Mouse (Mus musculus) right cerebral cortex, adult 18-20 months (tissue): Measurements from ENCODE around the gene Usp34.
"Not testable (repeated sequence)": the region's sequence is repeated elsewhere in the genome, so short reads cannot be mapped to it uniquely, and the experiment has no call there.

ENCODE experiments used
- DNase-seq: peaks from one replicate; pipeline ENCODE4 v3.0.0; 2022; ENCODE audit warnings: mixed read lengths

Gene Usp34

GRCm38 (mm10) chr11:23359687-23360235, 53.1 kb downstream of the Usp34 start:
- not testable (repeated sequence) for DNase-seq

GRCm38 (mm10) chr11:23362305-23362704, 55.6 kb downstream of the Usp34 start:
- DNase-seq, result no peak

- DNase-seq, result no peak
These were observed 57.7 kb downstream of the Usp34 start for GRCm38 (mm10) chr11:23364348-23364747.

GRCm38 (mm10) chr11:23372032-23372431, 65.3 kb downstream of the Usp34 start:
- no peak for DNase-seq

- DNase-seq, result no peak
These were observed 65.8 kb downstream of the Usp34 start for GRCm38 (mm10) chr11:23372490-23372889.

- no peak for DNase-seq
These were observed 73.4 kb downstream of the Usp34 start for GRCm38 (mm10) chr11:23380055-23380454.

- no peak for DNase-seq
These were observed 73.9 kb downstream of the Usp34 start for GRCm38 (mm10) chr11:23380595-23380994.

DNA sequence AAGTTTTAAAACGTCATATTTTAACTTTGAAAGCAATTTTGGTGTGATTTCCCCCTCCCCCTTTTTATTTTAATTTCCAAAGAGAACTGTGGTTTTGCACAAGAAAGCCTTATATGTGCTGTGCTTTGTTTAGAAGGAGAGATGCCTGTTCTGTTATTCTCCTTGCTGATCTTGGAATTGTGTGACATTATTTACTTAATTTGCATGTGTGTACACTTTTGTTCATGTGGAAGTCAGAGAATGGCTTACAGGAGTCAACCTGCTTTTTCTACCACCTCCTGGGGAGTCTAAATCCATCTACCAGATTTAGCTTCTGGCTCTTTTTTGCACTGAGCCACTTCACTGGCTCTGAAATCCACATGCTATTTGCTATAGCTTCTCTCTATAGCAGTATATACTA, 76.1 kb downstream of the Usp34 start:
- no peak for DNase-seq

DNA sequence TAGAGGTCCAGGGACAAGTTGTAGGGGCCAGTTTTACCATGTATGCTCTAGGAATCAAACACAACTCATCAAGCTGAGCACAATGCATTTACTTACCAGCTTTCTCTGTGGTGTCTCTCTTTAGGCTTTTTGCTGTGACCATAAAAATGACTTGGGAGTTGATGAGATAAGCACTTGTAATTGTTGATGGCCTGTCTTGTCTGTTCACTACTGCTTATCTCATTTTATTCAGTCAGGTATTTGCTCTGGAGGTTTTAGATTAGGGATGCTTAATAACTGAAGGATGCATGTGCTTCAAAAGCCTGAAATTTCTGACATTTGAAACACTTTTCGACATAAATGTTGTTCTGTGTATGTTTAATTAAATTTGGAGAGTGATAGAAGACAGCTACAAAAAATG, 83.0 kb downstream of the Usp34 start:
- DNase-seq, result no peak

DNA sequence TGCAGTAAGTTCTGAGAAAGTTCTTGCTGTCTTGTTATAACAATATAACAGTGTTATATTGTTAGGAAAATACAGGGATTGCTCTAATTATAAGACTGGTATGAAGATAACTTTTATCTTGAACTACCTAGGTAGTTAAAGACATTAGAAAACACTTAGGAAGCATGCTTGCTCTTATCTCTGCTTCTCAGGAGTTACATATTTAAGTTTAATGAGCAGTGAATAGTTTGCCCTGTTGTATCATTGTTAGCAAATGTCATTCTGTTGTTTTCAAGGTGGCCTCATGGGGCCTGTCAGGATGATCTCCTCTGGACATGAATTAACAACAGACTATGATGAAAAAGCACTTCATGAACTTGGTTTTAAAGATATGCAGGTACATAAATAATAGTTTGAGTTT, 85.9 kb downstream of the Usp34 start:
- no peak for DNase-seq

- DNase-seq, result no peak
These were observed 89.9 kb downstream of the Usp34 start for GRCm38 (mm10) chr11:23396608-23397007.

DNA sequence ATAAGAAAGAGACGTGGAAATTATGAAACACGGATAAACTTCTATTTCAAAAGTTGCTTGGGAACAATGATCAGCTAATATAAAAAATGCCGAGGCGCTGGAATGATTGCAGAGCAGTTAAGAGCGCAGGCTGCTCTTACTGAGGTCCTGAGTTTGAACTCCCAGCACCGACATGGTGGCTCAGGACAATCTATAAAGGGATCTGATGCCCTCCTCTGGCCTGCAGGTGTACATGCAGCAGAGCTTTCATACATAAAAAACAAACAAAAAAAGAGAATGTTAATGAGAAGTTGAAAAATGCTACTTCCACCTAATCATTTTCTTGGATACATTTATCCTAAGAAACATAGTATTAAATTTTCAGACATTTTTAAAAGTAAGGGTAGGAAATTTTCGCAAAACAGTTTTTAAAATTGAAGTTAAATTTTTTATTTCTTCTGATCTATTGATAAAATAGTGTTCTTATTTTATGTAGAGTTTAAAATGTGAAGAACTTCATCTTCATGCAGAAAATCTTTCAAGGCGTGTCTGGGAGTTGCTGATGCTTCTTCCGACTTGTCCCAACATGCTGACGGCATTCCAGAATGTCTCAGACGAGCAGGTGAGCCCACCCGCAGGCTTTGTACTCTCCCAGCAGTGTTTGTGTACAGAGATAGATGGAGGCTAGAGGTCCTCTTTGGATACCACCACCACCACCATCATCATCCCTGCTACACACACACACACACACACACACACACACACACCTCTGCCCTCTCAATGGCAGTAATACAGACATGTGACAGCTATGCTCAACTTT, 94.5 kb downstream of the Usp34 start:
- no peak for DNase-seq

DNA sequence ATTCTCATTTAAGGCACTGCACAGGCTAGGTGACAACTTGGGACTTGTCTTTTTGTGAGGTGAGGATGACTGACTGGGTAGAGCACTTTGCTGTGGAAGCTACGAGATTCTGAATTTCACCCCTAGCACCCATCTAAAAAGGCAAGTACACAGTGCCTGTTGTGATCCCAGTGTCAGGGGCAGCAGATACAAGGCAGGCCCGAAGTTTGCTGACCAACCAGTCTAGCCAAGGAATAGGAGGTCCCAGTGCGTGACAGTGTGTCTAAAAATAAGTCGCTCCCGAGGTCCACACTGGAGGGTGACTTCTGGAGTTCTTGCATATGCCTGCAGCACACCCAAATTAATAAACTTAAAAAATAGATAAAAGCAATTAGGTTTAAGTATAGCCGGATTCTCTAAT, 121.6 kb downstream of the Usp34 start:
- no peak for DNase-seq

- DNase-seq, result no peak
These were observed 123.3 kb downstream of the Usp34 start for GRCm38 (mm10) chr11:23430013-23430412.

DNA sequence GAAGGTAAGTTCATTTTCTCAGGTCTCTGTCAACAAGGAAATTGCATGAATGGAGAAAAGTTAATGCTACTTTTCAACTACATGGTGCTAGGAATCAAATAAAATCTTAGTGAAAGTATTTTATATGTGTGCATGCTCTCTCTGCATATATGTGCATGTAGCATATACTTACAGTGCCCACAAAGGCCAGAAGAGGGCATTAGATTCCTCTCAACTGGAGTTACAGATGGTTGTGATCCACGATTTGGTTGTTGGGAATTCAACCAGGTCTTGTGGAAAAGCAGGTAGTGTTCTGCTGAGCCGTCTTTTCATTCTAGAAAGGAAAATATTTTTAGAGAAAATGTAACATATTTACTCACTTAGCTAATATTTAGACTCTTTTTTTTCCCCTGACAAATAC, 129.4 kb downstream of the Usp34 start:
- DNase-seq, result no peak

DNA sequence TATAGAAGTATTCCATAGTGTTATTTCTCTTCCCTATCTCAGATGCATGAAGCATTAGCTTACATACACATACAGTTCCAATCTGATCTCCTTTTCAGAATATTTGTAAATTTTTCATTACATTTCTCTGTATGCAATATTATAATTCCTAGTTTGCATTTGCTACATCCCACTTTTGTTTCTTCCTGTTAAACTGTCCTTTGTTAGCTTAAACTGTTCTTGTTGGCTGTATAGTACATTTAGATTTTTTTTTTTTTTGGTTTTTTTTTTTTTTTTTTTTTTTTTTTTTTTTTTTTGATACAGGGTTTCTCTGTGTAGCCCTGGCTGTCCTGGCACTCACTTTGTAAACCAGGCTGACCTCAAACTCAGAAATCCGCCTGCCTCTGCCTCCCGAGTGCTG, 159.2 kb downstream of the Usp34 start:
- DNase-seq, result not testable (repeated sequence)

DNA sequence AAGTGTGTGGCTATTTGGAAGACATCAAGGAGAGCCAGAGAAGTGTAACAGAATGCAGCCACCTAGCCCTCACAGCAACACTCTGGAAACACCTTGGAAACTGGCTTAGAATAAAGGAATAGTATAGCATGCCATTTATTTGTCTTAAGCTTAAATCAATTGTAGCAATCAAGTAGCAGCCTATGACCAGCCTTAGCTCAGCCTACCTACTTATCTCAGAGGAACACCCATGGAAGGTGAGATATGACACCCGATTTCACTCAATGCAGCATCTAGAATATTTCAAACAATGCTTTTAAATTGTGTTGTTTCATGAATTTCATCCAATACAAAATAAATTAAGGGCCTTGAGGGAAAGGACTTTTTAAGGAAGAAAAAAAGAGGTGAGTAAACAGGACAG, 183.3 kb downstream of the Usp34 start:
- no peak for DNase-seq

DNA sequence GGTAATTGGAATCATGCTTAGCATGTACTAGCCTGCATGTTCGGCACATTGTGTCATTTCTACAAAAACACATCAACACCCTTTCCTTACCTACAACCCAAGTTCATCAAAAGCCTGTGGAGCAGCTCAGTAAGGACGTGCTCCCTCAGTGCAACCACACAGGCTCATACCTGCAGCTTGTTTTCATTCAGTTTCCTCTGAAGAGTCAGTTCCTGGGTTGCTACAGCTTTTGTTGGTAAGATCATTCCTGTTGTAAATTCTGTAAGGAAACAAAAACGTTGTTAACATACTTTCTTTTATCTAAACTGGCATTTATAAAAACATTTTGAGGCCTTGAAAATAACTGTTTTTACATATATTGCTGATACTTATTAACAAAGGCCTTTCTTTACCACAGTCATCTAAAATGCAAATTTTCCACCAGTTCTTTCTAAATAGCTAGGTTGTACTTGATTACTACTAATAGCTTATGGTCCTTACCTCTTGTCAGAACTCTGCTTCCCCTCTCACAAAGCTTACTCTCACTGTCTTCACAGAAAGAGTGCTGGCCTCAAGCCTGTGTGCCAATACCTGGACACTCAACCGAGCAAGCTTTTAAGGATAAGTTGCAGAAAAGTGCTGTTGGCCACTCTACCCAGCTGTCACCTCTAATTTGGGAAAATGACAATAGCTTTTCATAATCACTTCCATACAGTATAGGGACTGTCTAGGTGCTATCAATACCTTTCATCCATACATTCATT, 185.5 kb downstream of the Usp34 start:
- no peak for DNase-seq

DNA sequence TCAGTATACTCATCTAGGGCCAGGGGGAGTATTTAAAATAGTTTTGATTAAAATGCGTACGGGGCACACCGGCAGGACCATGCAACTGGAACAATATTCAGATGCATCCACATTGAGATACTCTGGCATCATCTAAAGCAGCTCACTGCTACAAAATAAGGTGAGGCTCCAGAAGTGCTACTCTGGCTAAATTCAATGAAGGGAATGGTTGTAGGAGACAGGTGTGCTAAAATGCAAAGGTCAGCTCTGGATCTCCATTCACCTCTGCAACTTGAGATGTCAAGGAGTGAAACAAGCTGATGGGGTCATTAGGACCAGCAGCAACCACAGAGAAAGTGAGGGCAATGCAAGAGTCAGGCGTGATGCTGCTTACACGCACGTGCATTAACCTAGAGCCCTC, 188.5 kb downstream of the Usp34 start:
- DNase-seq, result no peak

DNA sequence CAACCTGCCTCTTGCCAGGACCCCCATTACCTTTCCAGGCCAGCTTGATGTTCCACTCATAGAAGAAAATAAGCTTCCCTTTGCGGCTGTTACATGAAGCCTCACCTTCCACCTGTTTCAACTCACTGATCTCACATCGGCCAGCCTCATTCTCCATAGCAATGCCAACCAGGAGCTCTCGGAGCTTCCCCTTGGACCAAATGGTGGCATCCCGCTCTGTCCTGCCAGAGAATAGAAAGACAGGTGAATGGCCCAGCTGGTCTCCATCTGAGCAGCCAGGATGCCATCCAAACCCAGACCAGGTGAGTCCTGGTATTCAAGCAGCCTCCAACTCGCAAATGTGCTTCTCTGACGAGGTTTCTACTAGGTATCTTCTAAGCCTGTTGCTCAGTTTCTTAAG, 190.0 kb downstream of the Usp34 start:
- no peak for DNase-seq

GRCm38 (mm10) chr11:23497335-23497717, 190.6 kb downstream of the Usp34 start:
- DNase-seq, result peak; percentile 68

GRCm38 (mm10) chr11:23497718-23498509, 191.2 kb downstream of the Usp34 start, which contains the start of gene Ahsa2:
Gene Ahsa2, minus strand, starts transcription at chr11:23498030.
- peak; percentile 95 for DNase-seq

GRCm38 (mm10) chr11:23498609-23499008, 191.9 kb downstream of the Usp34 start:
- no peak for DNase-seq
